Mouse (Mus musculus): ENCODE data around the gene Cdk15.

DNA sequence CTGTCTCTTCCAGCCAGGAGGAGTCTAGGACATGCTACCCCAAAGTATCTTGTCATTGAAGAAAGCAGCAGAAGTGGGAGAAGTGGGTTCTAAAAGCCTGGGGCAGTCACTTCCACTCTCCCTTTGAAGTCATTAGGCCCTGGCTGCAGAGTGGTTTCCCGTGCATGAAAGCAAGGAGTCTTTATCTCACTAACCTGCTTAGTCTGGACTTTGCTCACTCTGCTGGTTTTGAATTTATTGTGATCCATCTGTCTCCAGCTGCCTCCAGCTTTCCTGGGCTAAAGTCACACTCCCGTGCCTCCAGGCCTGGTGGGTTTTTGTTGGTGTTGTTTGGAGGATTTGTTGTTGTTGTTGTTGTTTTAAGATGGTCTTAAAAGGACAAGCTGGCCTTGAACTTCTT is 139.3 kb downstream of the Cdk15 start:
- TF ChIP-seq CTCF (IDR thresholded peaks at IDR 0.05; ENCODE audit: low read depth) (no peak), EP300 (IDR thresholded peaks at IDR 0.05; ENCODE audit: low read depth) (no peak)

Measured in liver, postnatal 0 days (tissue).